Mouse (Mus musculus) C2C12 (cell line): Measurements from ENCODE around the gene Aak1.

Experiments
- CEBPB ChIP-seq: IDR thresholded peaks from one replicate; pipeline ENCODE4 v1.6.1; 2011; ENCODE audit warnings: low read depth, mild to moderate bottlenecking, control low read depth, moderate library complexity
- CTCF ChIP-seq: IDR thresholded peaks from one replicate; pipeline ENCODE4 v1.5.1; 2011; ENCODE audit not compliant: control insufficient read depth, insufficient read depth, insufficient read length
- FOSL1 ChIP-seq: IDR thresholded peaks from one replicate; pipeline ENCODE4 v1.8.0; 2011; ENCODE audit warnings: mild to moderate bottlenecking, low read length; ENCODE audit not compliant: poor library complexity, insufficient read depth, severe bottlenecking
- MAX ChIP-seq: IDR thresholded peaks from one replicate; pipeline ENCODE4 v1.6.1; 2011; ENCODE audit warnings: mild to moderate bottlenecking, control low read depth
- MYOD1 ChIP-seq: IDR thresholded peaks from one replicate; pipeline ENCODE4 v1.6.1; 2011; ENCODE audit warnings: low read depth; ENCODE audit not compliant: control insufficient read depth, insufficient read length
- MYOG ChIP-seq: IDR thresholded peaks from one replicate; pipeline ENCODE4 v1.6.1; 2011; ENCODE audit not compliant: control insufficient read depth, insufficient read length; ENCODE audit errors: extremely low read depth
- USF1 ChIP-seq: IDR thresholded peaks from one replicate; pipeline ENCODE4 v1.6.1; 2011; ENCODE audit warnings: low read depth, mild to moderate bottlenecking, control low read depth, moderate library complexity

DNA sequence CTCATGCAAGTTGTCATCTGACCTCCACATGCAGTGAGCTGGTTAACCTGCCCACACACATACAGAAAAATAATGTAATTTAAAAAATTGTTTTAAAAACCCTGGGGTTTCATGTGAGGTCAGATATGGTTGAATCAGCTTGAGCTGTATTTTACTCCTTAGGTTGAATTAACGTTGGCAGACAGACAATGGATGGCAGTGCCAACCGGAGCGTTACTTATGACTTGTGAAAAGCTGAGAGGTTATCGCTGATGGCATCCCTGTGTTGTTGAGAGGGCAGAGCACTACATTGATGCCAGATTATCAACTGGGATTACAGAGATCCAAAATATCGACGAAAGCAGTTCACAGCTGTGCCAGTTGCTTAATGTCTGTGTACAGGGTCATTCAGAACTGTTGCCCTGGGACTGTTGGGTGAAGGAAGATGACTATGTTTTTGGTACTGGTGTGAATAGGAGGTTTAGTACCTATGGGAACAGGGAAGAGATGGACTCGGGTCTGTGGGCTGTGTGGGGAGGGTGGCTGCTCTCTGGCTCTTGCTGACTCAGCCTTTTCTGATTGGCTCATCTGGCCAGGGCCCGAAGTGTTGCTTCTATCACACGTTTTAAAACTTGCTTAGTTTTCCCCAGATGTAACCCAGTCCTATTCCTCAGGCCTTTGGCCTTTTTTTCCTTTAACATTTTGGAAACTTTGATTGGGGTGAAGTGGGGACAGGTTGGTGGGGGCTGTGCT, 11.6 kb downstream of the Aak1 start:
- TF ChIP-seq CTCF, result no peak
- no peak for TF ChIP-seq MYOG
- no peak for TF ChIP-seq USF1
- no peak for TF ChIP-seq MAX
- TF ChIP-seq FOSL1, result no peak
- no peak for TF ChIP-seq CEBPB
- no peak for TF ChIP-seq MYOD1
